Mouse (Mus musculus) ES-E14 (cell line): Measurements from ENCODE around the gene Tecr.

Experiments used
- HCFC1 ChIP-seq: IDR thresholded peaks from 2 replicates; pipeline ENCODE4 v1.6.1; 2012; ENCODE audit warnings: low read length, inconsistent platforms, borderline replicate concordance; ENCODE audit not compliant: insufficient read depth
- ZC3H11A ChIP-seq: IDR thresholded peaks from 2 replicates; pipeline ENCODE4 v1.6.1; 2012; ENCODE audit warnings: low read depth, mild to moderate bottlenecking, inconsistent platforms, low read length, borderline replicate concordance
- ZNF384 ChIP-seq: IDR thresholded peaks from 2 replicates; pipeline ENCODE4 v1.6.1; 2012; ENCODE audit warnings: low read depth, low read length, inconsistent platforms

DNA sequence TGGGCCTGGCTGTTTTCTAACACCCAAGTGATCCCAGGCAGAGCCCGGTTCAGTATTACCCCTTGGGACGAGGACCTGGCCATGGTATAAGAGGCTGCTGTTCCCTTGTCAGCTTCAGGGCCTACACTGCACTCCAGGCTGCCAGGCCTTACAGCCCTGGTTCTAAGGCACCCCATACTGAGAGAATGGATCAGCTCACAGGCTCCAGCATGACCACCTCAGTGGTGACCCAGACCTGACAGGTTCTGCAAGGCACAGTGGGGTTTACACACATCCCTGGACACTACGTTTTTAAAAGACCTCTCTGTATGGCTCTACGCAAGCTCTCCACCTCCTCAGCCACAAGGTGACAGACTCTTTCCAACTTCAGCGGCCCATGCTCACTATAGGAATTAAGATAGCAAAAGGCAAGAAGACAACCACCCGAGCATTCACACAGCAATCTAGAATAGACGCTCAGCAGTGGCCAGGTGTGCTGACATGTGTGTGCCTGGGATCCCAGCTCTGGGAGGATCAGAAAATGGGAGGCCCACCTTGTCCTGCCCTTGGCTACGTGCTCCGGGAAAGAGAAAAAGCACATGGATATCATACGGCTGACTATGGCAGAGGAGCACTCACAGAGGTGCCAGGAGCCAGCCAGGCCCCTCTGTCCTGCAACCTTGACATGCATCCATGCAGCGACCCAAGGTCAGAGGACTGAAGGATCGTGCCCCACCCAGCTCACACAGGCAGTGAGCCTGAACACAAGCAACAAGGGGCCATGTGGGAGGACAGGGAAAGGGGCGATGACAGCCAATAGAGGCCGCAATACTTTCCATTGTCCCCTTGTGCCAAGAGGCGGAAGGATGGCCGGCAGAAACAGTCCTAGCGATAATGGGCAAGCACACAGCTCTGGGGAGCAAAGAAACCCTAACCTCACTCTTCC lies 29.4 kb downstream of the Tecr start:
- TF ChIP-seq ZNF384 (no peak), HCFC1 (no peak), ZC3H11A (no peak)
